Mouse (Mus musculus) left cerebral cortex, postnatal 25 days (tissue): ENCODE results near the gene Gm20458. TPM values are rescaled to one million over a fixed set of nuclear protein-coding genes. Genes with fewer than 3 reads are reported as not detected.

Experiments
- DNase-seq, 2 experiments: peaks; one replicate each; pipeline ENCODE4 v3.0.0; 2022; ENCODE audit warnings: low spot score in 2 of 2, mixed read lengths in 1 of 2
- intact Hi-C: fragments of 180-260 bp; cut with DNase I; formaldehyde crosslinking; loops from one replicate; pipeline ENCODE4 v1.15.1; 2025
- total RNA-seq, 2 experiments: library from RNA; stranded (reverse); gene quantifications; 2 replicates each; pipeline ENCODE4 v1.2.3; 2021

Gene Gm20458
- total RNA-seq, 2 experiments from 2014 or later: 11.4 to 13.1 TPM

DNA sequence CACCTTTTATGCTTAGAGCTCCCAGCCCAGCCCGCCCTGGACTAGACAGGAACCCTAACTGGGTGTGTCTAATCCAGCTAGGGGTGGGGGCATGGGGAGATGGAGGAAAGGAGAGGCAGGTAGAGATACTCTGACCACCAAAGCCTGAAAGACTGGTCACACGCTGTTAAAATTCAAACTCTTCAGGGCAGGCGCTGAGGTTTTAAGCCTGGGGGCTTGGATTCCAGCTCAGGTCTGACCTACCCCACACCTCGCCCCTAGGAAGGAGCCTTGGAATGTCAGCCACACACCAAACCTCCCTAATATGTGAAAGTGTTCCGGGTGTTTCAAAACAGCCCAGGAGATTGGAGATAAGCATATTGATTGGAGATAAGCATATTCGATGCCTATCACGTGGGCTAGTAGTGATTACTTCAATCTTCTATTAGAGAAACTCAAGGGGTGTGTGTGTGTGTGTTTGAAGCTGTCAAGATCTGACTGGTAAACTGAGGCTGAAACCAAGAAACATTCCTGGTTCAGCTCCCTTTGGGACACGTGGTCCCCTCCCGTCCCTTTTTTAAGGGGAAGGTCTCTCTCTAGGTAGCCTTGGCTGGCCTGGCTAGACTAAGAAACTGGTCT, 27.4 kb upstream of the Gm20458 start:
- DNase-seq: no peak
- intact Hi-C loops: no loop called here

DNA sequence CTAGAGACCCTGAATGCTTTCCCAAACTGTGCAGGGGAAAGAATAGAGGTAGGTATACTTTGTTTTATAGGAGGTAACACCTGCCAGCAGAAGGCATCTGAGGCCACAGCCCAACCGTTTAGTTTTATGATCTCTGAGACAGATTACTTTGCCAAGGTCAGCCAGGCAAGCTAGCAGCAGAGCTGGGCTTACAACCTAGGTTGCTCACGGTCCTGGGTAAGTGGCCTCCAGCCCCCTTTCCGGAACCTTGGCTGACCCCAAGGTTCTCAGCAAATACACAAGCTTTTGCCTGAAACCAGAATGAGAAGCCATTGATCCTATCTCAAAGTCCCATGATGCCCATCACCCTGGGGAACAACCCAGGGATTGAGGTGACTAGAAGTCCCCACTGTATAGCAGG, 26.1 kb upstream of the Gm20458 start:
- intact Hi-C loops: no loop called here
- no peak for DNase-seq

DNA sequence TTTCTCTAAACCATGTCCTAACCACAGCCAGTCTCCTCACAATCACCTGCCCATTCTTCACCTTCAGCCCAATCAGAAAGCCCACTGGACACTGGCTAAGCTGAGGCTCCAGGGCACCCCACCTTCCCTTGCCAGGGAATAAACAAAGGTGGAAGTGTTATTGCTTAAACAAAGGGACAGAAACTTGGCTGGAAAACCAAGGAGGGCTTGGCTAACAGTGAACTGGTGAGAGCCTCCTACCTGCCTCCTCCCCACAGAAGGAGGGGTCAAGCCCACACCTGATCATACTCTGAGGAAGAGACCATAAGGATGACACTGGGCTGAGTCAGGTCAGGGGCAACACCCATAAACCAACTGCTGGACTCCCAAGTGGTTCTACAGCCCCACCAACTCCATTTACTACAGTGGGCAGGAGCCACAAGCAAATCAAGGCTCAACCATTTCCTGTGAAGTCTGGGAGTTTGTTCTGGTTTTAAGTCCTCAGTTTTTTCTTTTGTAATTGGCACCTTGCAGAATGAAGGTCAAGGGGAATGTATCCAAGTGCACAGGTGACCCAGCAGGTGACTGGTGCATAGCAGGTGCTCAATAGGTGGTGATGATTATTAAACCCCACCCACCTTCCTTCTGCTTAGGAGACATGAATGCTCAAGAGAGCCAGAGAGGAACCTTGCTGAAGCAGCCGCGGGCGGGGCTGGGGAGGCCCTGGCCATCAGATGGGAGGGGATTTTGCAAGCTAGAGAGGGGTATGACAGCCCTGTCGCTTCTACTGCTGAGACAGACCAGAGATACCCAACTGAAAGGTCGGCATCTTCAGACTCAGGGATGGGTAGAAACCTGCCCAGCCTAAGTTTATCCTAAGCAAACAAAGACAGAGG, 25.3 kb upstream of the Gm20458 start:
- intact Hi-C loops: no loop called here
- DNase-seq: no peak

DNA sequence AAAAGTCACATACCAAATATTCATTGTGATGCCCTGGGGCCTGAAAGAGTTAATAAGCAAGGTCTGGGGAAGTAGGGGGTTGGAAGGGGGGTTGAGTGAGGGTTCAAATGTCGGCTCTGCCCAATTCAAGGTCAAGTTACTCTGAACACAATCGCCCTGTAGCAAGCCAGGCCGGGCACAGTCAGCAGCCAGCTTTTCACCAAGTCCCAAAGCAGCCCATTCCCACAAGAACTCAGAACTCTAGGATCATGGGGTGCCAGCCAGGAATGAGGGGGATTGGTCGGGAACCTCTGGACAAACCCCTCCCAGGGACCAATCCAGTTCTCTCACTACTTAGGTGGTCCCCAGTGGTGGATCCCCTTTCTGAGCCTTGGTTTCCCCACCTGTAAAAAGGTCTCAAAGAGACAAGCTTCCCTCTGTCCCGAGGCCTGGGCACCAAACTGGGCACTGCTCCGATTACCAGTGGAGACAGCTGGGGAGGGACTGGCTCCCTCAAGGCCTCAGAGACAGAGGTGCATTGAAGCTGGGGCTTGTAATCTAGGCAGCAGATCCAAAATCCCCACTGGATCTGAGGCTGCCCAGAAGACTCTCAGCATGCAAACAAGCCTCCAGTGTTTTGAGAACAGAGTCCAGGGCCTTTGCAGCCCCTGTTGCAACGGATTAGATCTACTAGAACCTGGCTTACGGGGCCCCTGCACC, 24.4 kb upstream of the Gm20458 start:
- peak; percentile 36 to 42 for DNase-seq
- intact Hi-C loops: no loop called here

DNA sequence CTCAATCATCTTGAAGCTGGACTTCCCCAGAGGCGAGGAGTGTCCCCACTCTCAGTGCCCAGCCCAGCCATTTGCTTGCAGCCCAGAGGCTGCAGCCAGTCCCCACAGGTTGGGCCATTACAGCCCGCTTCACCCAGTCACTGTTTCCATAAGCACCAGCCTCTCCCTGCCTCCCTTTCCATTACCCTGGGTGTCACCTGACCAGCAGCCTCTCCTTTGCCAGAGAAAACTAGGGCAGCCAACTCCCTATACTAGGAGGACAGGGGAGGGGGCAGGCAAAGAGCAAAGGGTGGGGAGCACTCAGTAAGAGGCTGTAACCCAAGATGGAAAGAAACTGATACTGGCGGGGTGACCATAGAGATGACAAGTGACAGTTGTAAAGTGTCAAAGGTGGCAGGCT, 23.8 kb upstream of the Gm20458 start:
- intact Hi-C loops: no loop called here
- no peak for DNase-seq

DNA sequence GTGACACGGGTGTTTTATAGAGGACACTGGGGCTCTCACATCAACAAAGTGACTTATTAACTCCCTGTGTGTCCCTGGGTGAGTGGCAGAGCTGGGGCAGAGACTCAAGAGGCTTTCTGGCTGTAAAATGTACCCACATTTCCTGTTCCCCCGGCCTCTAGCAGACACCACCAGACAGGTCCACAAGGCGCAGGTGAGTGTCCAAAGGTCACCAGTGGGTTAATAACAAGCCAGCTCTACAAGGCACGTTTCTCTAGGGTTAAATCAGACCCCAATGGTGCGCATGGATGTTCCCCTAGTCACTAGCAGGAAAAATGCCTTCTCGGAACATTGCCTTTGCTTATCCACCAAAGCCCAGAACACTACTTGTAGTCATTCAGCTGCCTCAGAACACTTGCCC, 23.1 kb upstream of the Gm20458 start:
- DNase-seq: no peak
- intact Hi-C loops: no loop called here

DNA sequence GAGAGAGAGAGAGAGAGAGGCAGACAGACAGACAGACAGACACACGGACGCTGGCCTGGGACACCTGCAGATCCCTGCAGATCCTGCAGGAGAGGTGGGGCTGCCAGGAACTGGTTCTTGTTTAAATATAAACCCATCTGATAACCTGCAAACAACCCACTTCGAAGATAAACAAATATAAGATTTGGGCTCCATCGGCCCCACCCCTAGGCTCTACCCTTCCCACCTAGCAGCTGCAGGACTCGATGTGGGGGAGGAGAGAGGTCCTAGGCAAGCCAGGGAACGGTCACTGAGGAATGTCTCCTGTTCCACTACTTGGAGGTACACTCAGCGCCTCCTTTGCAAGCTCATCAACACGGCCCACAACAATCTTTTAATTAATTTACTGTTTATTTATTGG, 22.5 kb upstream of the Gm20458 start:
- DNase-seq: no peak
- intact Hi-C loops: no loop called here

DNA sequence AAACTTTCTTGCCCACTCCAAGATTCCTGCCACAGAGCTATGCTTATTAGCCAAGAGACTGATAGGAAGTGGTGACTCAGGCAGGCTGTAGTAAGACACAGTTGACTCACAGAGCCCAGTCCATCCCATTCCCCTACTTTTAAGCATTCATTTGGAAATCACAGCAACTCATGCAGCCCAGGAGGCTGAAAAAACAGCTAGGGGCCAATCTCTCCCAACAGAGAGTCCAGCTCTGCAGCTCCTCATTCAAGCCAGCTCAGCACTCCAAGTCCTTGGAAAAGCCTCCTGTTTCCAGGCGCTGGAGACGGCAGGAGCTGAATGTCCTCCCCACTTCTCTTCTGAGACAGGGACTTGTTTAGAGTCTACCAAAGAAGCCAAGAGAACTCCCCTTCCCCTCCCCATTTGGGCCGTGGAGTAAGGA, 21.8 kb upstream of the Gm20458 start:
- intact Hi-C loops: no loop called here
- peak; percentile 31 to 62 for DNase-seq

DNA sequence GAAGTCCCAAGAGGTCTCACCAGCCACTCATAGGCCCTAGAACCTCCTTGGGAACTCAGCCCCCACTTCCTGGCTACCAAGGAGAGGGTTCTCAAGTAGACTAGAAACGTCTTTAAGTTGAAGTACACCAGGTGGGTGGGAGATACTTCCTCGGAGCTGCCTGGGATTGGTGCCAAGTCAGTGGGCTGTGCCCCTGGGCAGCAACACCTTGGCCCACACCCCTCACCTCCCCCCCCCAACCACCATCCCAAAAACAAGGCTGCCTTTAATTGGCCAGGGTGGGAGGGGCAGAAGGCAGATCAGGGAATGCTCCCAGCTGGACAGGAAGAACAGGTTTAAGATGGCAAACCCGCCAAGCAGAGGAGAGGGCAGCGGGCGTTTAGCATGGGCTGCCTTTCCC, 20.5 kb upstream of the Gm20458 start:
- no peak for DNase-seq
- intact Hi-C loops: no loop called here

DNA sequence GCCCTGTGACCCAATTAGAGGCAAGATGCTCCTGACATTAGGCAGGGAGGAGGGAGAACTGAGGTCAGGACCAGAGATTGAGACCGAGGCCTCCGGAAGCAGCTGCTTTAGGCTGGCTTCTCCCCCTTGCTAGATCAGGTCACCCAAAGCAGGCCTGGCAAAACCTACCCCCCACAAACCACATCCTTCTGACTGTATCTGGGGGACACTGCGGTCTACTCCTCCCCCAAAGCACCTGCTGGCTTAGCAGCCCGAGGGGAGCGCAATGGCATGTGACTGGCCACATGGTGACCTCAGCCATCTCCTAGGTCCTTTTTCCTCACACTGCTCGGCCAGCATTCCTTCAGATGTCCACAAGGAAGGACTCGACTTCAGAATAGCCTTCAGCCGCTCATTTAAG, 19.6 kb upstream of the Gm20458 start:
- no peak for DNase-seq
- intact Hi-C loops: no loop called here

DNA sequence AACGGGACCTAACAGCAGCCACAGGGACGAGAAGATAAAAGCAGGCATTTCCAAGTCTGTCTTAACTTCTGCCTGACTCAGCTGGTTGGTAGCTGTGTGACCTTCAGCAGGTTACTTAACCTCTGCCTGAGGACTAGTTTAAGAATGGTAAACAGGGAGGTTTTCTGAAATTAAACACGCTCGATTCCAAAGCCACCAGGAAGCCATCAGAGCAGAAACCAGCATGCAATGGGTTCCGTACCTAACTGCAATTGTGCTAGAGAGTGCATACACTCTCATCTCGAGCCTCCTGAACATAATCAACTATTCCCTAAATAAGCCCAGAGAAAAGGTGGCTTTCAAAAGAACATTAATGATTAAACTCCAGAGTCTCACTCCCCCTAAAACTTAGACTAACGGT, 19.0 kb upstream of the Gm20458 start:
- intact Hi-C loops: no loop called here

DNA sequence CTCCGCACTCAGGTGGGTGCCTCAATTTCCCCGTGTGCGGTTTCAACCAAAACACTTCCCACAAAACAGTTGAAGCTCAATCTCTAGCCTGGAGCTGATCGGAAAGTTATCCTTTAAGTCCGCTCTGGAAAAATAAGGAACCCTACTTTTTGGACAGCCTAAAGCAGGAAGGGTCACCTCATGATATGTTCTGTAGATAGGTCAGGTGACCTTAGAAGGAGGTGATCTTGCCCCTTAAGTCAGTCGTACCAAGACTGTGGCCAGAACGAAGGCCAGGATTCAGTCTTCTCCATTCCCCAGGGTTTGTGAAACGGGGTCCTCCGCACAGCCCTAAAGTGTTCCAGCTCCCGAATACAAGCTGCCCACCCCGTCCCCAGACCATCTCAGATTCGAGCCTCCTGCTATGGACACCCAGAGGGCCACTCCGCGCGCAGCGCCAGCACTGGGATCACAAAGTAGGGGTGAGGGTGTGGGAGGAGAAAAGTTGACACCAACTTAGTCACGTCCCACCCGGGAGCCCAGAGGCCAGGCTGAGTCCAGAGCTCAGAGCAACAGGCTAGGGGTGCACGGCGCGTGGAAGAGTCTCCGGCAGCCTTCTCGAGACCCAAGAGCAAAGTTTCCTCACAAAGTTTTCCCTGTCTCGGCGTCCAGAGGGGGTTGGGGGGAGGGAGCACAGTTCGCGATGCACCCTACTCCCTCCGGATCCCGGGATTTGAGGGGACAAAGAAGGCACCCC, 18.3 kb upstream of the Gm20458 start:
- DNase-seq: no peak
- intact Hi-C loops: no loop called here

More for the DNA sequence above, 19.0 kb upstream of the Gm20458 start:
- DNase-seq: no peak

DNA sequence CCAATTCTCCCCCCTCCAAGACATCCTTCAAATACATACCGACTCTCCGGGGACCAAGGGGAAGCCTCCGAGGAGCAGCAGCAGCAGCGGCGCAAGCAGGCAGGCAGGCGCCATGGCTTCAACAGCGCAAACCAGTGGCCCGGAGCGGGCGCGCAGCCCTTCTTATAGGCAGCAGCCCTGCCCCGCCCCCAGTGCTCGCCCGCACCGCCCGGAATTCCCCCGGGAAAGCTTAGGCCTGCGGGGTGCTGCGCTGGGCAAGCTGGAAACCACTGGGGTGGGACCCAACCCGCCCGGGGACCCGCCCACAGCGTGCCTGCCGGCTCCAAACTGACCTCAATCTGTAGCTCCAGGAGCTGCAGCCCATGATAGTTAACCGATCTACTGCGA, 17.7 kb upstream of the Gm20458 start:
- intact Hi-C loops: no loop called here
- DNase-seq: peak; percentile 65 to 71

DNA sequence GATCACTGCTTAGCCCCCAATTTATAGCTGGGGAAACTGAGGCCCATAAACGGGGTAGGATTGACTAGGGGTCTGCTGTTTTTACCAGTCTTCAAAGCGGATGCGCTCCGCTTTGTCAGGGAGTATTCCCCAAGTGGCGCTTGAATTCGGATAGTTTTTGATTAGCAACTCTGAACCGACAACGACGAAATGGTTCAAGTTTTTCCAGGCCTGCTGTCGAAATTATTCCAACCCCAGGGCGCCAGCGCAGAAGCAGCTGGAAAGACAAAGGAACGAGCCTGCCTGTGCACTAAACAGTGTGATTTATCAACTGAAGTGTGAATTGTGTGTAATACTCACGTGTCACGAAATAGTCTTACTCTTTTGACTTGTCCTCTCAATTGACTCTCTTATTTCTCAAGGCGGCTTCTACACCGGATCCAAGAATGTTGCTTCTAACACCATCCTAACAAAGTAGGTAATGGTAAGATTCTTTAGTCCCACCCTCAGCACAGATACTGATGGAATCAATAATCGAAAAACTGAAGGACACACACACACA, 17.2 kb upstream of the Gm20458 start, which contains the start of gene Sdc4:
Sdc4 (minus strand) TSS at position 428 of the 541 bp plus-strand sequence.
- intact Hi-C loops: no loop called here
- DNase-seq: no peak

DNA sequence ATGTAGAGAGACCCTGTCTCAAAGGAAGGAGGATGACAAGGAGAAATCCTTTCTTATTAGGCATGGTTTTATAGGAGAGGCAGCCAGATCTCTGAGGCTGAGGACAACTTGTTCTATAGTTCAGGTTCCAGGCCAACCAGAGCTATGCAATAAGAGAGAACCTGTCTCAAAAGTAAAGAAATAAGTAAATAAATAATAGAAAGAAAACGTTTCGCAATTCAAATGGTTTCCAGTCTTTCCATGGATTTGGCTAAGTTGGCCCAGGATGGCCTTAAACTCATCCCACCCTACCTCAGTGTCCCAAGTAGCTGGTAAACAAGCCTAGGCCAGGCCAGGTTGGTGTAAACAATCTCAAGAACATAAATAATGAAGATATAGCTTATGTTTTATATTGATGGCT, 16.1 kb upstream of the Gm20458 start:
- no peak for DNase-seq
- intact Hi-C loops: no loop called here

DNA sequence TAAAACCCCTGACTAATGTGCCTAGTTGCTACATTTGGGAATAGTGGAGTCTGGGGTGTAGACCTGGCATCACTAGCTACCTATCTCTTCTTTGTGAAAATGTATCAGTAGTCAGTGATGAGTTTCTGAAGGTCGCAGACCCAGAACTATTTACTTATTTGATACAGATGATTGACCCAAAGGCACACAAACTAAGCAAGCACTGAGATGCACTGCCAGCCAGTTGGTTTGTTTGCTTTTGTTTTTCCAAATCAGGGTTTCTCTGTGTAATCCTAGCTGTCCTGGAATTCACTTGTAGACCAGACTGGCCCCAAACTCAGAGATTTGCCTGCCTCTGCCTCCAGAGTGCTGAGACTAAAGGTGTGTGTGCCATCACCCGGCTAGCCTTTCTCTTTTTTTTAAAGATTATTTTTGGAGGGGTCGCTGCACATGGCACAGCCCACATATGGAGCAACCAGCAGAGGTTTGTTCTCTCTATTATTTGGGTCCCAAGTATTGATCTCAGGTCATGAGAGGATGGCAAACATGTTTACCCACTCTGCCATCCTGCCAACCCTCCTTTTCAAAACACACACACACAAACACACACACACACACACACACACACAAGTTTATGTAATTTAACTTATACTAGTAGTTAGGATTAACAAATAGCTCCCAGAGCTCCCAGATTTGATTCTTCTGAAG, 15.2 kb upstream of the Gm20458 start:
- no peak for DNase-seq
- intact Hi-C loops: no loop called here

DNA sequence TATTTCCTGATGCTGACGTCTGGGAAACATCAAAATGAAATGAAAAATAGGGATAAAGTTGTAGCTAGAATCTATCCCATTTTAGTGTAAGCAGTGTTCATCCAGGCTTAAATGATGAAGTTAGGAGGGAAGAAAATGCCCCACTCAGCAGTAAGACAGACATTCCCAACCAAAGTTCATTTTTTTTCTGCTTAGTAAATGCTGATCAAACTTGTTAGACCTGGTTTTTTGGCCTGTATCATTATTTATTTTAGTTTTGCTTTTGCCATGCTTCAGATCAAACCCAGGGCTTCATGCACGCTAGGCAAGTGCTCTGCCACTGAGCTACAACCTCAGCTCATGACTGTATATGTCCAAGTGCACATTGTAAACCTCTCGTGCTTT, 14.7 kb upstream of the Gm20458 start:
- DNase-seq: no peak
- intact Hi-C loops: no loop called here

DNA sequence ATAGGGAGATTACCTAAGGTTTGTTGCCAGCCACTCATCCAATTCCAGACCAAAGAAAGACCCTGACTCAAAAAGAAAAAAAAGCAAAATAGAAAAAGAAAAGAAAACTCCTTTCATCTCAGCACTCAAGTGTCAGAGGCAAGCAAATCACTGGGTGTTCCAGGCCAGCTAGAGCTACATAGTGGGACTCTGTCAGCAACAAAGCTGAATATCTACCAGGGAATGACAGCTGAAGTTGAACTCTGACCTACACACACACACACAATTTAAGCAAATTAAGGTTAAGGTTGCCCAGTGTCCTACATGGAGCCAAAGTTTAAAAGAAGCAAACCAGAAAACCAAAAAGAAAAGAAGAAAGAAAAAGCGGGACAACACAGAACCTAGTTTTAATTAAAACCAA, 12.6 kb upstream of the Gm20458 start:
- intact Hi-C loops: no loop called here
- no peak for DNase-seq

DNA sequence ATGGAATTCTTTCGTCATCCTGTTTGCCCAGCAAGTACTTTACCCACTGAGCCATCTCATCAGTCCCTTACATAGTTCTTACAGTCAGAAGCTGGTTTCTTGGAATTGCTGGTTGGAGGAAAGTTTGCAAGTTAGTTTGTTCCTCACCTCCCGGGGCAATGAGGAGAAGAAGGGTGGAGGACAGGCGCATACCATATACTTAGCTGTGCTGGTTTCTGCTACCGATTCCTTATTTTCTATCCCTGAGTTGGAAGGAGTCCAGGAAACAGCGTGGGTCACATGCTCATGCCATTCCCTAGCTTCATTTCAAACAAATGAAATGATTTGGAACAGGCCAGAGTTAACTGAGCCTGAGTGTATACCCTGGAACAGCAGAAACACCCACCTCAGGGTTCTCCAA, 11.8 kb upstream of the Gm20458 start:
- intact Hi-C loops: no loop called here

More for the DNA sequence above, 11.8 kb upstream of the Gm20458 start:
- no peak for DNase-seq
